Mouse (Mus musculus) ES-Bruce4 (cell line): ENCODE results near the gene 4930453N24Rik. TPM values are rescaled to one million over a fixed set of nuclear protein-coding genes. Genes with fewer than 3 reads are reported as not detected.

Source experiments
- H3K27ac ChIP-seq: 2 replicates; pipeline ENCODE4 v1.5.1; 2012; ENCODE audit warnings: low read length, inconsistent platforms; ENCODE audit not compliant: insufficient read depth
- H3K27me3 ChIP-seq: 2 replicates; pipeline ENCODE4 v1.6.1; 2012; ENCODE audit warnings: mild to moderate bottlenecking, low read length, inconsistent platforms; ENCODE audit not compliant: control insufficient read depth, poor library complexity, insufficient read depth, severe bottlenecking
- H3K36me3 ChIP-seq: 2 replicates; pipeline ENCODE4 v1.6.1; 2012; ENCODE audit warnings: inconsistent platforms, mild to moderate bottlenecking, low read length, moderate library complexity; ENCODE audit not compliant: control insufficient read depth, poor library complexity, insufficient read depth, severe bottlenecking
- H3K4me1 ChIP-seq: one replicate; pipeline ENCODE4 v1.8.1; 2011; ENCODE audit warnings: low read length; ENCODE audit not compliant: control insufficient read depth, insufficient read depth
- H3K4me3 ChIP-seq: 2 replicates; pipeline ENCODE4 v1.5.1; 2011; ENCODE audit warnings: low read depth, mild to moderate bottlenecking, low read length
- H3K9ac ChIP-seq: 2 replicates; pipeline ENCODE4 v1.6.1; 2012; ENCODE audit warnings: low read depth, mild to moderate bottlenecking, inconsistent platforms; ENCODE audit not compliant: poor library complexity, severe bottlenecking
- H3K9me3 ChIP-seq: replicated peaks from 2 replicates; pipeline ENCODE4 v1.6.1; 2012; ENCODE audit warnings: mild to moderate bottlenecking, low read length, inconsistent platforms; ENCODE audit not compliant: control insufficient read depth, poor library complexity, insufficient read depth, severe bottlenecking
- CTCF ChIP-seq: IDR thresholded peaks from one replicate; pipeline ENCODE4 v1.8.1; 2011; ENCODE audit warnings: low read depth, low read length
- EP300 ChIP-seq: IDR thresholded peaks from 2 replicates; pipeline ENCODE4 v1.6.1; 2011; ENCODE audit warnings: low read depth, low read length; ENCODE audit not compliant: insufficient read depth
- POLR2A ChIP-seq: IDR thresholded peaks from one replicate; pipeline ENCODE4 v1.8.1; 2011; ENCODE audit warnings: low read length; ENCODE audit not compliant: insufficient read depth
- polyA plus RNA-seq: library from polyadenylated mRNA; stranded (reverse); fragments of >200 nt; gene quantifications from 2 replicates; pipeline ENCODE4 v1.2.4, GENCODE M21; 2011; ENCODE audit warnings: low read depth; ENCODE audit not compliant: missing spikeins, insufficient read depth, insufficient read length

Gene 4930453N24Rik
- polyA plus RNA-seq, result 28.6 and 30.0 TPM in 2 replicates

GRCm38 (mm10) chr16:64770521-64771430 is at the start of gene 4930453N24Rik:
TSS of gene 4930453N24Rik (minus strand) at chr16:64771161.
- peak within 1 kb of the TSS; percentile 95 for H3K4me3 ChIP-seq
- peak within 1 kb of the TSS; percentile 74 for H3K9ac ChIP-seq
- peaks cover 1% of the 10 kb centered on the region for H3K4me1 ChIP-seq
- no peaks in the 10 kb centered on the region for H3K9me3 ChIP-seq
- H3K27ac ChIP-seq, result peak within 1 kb of the TSS; percentile 60
- H3K36me3 ChIP-seq, result peaks cover 12% of the 10 kb centered on the region
- H3K27me3 ChIP-seq, result no peaks in the 10 kb centered on the region
- no peak for TF ChIP-seq POLR2A
- no peak for TF ChIP-seq EP300
- no peak for TF ChIP-seq CTCF

GRCm38 (mm10) chr16:64817094-64817765 is 46.3 kb upstream of the 4930453N24Rik start:
- Histone ChIP-seq H3K9ac (no peak overlapping the region), H3K36me3 (peaks cover 3% of the 10 kb centered on the region), H3K4me1 (no peaks in the 10 kb centered on the region), H3K27ac (no peak overlapping the region), H3K27me3 (no peaks in the 10 kb centered on the region), H3K9me3 (no peaks in the 10 kb centered on the region), H3K4me3 (no peak overlapping the region)
- TF ChIP-seq POLR2A (no peak), CTCF (no peak), EP300 (no peak)

- Histone ChIP-seq H3K36me3 (peaks cover 4% of the 10 kb centered on the region; the same call in 1 of the 2 replicates), H3K9me3 (peaks cover 12% of the 10 kb centered on the region), H3K27ac (no peak overlapping the region), H3K27me3 (no peaks in the 10 kb centered on the region), H3K4me1 (no peaks in the 10 kb centered on the region), H3K9ac (no peak overlapping the region), H3K4me3 (no peak overlapping the region)
- no peak for TF ChIP-seq CTCF
- TF ChIP-seq POLR2A, result no peak
- TF ChIP-seq EP300, result no peak
These were observed 32.1 kb upstream of the 4930453N24Rik start for GRCm38 (mm10) chr16:64803041-64803440.

DNA sequence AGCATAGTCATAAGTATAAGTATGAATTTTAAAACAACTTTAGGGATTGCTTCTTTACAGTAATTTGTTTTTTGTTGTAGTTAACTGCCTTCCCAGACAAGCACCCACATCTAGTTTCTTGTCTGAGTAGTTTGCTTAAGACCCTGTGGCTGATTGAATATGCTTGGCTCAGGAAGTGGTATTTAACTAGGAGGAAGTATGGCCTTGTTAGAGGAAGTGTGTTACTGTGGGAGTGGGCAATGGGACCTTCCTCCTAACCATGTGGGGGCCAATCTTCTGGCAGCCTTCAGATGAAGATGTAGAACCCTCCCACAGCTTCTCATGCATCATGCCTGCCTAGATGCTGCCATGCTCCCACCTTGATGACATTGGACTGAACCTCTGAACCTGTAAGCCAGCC is 30.7 kb upstream of the 4930453N24Rik start:
- TF ChIP-seq EP300, result no peak
- no peak for TF ChIP-seq POLR2A
- no peak for TF ChIP-seq CTCF
- no peak overlapping the region for H3K9ac ChIP-seq
- peaks cover 12% of the 10 kb centered on the region for H3K9me3 ChIP-seq
- no peak overlapping the region for H3K27ac ChIP-seq
- H3K27me3 ChIP-seq, result no peaks in the 10 kb centered on the region
- H3K4me1 ChIP-seq, result no peaks in the 10 kb centered on the region
- no peak overlapping the region for H3K4me3 ChIP-seq
- H3K36me3 ChIP-seq, result peaks cover 4% of the 10 kb centered on the region; the same call in 1 of the 2 replicates

GRCm38 (mm10) chr16:64800393-64800792 is 29.4 kb upstream of the 4930453N24Rik start:
- H3K4me3 ChIP-seq, result no peak overlapping the region
- no peak overlapping the region for H3K27ac ChIP-seq
- no peaks in the 10 kb centered on the region for H3K27me3 ChIP-seq
- H3K9me3 ChIP-seq, result peaks cover 4% of the 10 kb centered on the region; the same call in 1 of the 2 replicates
- peaks cover 2% of the 10 kb centered on the region; the same call in 1 of the 2 replicates for H3K36me3 ChIP-seq
- no peaks in the 10 kb centered on the region for H3K4me1 ChIP-seq
- H3K9ac ChIP-seq, result no peak overlapping the region
- TF ChIP-seq CTCF, result no peak

DNA sequence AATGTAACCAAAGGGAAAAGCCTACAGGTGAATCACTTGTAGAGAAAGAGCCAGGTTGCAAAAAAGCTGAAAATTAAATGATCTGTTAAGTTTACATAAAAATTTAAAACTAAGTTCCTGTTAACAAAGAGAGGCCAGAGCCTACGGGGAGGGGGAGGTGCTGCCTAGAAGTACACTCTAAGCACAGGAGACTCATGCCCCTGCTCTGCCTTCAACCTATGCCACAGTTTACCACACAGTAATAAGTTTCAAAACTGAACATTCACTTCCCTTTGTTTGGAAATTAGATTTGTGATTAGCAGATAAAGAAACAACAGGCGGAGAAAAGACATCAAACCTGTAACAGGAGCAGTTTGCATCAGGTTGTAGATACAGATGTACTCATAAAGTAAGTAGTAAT is 23.8 kb upstream of the 4930453N24Rik start:
- no peak for TF ChIP-seq CTCF
- TF ChIP-seq POLR2A, result no peak
- Histone ChIP-seq H3K27ac (no peak overlapping the region), H3K36me3 (peaks cover 5% of the 10 kb centered on the region), H3K9ac (no peak overlapping the region), H3K9me3 (no peaks in the 10 kb centered on the region), H3K4me1 (no peaks in the 10 kb centered on the region), H3K4me3 (no peak overlapping the region), H3K27me3 (no peaks in the 10 kb centered on the region)
